Mouse (Mus musculus): ENCODE measurements around the gene Nup88.
A peak's percentile ranks its signal among the peaks of the same experiment; 100 is the strongest.
"Not testable (repeated sequence)": the region's sequence is repeated elsewhere in the genome, so short reads cannot be mapped to it uniquely, and the experiment has no call there.

Nup88 gene

DNA sequence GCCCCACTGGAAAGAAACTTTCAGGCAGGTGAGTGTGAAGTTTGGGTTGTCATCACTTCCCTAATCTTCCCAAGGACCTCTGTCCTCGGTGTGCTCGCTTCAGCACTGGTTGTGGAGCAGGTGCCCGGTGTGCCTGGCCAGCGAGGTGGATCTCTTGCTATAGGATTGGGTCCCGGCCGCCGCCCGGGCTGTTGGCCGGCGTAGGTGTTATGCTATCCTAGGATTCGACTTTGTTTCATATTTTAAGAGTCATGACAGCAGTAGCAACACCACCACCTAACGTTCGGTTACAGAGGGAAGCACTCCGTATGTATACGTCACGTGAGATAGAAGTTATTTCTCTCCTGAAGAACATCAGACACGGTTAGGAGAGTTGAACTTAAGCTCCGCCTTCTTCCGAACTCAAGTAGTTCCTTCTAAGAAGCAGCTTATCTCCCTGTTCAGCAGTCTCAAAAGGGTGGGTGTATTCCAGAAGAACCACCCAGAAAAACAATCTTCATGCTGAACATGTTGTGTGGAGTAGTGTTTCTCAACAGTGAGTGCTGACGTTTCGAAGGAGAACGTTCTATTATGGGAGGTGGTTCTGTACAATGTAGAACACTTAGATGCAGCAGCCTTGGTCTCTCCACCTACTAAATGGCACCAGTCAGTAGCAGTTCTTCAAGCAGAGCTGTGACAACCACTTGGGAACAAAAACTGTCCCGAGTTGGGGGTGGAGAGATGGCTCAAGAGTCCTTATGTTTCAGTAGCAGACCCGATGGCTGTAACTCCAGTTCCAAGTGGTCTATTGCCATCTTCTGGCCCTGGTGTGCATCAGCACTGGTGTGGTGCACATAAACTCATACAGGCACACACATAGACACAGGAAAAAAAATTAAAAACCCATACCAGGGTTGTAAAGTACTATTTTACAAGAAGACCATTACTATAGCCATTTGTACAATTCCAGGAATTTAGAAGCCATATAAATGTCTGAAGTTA lies 1.1 kb upstream of the Nup88 start:
- peak; percentile 71 for DNase-seq (ENCODE audit: low read depth, low spot score)

- no peak for DNase-seq (ENCODE audit: low read depth, low spot score)
Measured at GRCm38 (mm10) chr11:70969271-70969794, 440 bp downstream of the Nup88 start.

DNA sequence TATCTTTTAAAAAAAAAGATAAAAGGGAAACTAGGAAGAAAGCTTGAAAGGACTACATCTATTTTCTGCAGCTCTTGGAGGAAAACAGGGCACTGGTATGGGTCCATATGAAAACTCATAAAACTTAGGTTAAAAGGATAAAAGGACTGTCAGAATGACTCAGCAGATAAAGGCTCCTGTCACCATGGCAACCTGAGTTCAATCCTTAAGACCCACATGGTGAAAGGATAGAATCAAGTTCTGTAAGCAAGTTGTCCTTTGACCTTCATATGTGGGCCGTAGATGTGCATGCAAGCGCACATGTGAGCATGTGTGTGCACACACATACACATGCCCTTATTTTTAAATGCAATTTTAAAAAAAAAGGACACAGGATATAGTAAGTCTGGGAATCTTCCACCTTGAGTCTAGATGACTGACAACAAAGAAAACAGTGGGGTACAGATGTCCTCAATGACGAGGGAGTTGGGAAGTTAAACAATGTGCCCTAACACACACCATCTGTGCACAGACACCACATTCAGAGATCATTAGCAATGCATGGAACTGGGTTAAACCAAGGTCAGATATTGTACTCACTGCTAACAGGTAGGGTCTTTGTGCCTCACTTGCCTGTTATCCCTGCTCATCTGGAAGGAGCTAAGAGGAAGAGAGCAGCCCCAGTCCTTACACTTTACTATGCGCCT lies 5.4 kb downstream of the Nup88 start:
- no peak for DNase-seq (ENCODE audit: low read depth, low spot score)

DNA sequence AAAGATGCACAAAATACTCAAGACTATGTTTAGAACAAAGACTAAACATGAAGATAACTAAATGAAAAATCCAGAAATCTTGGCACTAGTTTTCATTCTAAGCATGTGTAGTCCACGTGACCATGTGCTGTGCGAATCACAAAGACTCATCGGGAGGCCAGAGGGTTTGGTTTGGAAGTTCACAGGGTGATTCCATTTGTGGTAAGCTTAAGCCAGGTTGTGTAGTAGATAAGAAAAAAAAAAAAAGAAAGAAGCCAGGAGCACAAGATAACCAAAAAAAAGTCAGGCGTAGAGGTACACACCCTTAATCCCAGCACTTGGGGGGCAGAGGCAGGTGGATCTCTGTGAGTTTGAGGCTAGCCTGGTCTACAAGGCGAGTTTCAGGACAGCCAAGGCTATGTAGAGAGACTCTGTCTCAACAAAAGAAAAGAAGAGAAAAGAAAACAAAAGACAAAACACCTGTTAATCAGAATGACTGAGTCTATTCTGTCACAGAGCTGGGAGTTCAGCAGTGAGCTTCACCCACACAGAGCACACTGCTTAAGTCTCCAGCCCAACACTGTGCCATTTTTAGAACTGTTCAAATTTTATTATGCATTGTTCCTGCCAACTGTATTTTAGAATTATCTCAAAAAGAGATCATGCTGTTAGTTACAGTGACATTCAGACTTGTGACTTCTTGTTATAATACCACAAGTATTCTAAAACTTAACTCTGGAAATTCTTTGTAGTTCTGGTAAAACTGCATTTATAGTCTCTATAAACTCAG lies 8.8 kb downstream of the Nup88 start:
- DNase-seq (ENCODE audit: low read depth, low spot score): no peak

DNA sequence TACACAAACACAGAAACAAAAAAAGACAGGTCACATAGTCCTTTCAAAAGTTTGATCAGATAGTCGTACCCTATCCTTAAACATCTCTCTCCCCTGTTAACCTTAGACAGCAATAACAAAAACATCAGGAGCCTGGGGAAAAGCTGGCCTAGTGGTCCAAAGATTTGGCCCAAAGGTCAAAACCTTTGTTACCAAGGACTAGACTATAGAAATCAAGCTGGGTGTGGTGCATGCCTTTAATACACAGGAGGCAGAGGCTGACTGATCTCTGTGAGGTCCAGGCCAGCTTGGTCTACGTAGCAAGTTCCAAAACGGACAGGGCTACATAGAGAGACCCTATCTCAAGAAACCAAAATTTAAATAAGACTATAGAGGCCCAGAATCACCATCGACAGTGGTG lies 15.1 kb downstream of the Nup88 start:
- no peak for DNase-seq (ENCODE audit: low read depth, low spot score)

DNA sequence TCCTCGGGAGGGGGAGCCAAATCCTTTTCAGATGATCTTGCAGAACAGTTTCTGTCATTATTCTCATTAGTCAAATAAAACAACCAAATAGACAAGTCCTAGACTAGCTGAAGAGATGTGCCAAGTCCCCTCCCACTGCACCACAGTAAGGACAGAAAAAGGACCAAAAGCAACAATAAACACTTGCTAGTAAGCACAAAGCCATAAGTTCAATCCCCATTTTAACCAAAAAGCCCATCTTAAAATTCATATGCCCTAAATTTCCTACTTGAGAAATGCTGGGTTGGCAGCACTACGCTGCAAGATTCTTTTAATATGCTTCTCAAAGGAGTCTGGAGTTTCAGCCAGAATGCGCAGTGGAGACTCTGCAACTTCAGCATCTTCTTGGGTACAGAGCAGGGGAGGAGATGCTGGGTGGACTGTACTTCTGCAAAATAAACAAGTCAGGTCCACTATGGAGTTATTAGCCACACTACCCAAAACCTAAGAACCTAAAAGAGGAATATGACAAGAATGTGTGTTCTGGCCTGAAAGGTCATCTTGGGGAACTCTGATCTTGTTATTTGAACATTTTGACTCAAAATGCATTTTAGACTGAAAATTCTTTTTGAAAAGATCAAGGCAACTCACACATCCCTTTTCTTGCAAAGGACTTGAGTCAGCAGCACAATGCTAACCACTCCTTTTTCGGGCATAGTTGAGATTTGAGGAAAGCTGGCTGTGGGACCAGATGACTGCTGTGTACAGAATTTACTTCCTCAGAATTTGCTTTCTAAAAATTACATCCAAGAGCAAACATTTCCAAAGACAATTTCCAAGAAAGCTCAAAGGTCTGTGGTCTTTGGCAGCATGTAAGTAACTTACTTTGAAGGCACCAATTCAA lies 24.6 kb downstream of the Nup88 start:
- DNase-seq (ENCODE audit: low read depth, low spot score): no peak

- no peak for DNase-seq (ENCODE audit: low read depth, low spot score)
Measured at GRCm38 (mm10) chr11:70943651-70944050, 26.1 kb downstream of the Nup88 start.

GRCm38 (mm10) chr11:70942596-70942995 lies 27.2 kb downstream of the Nup88 start:
- no peak for DNase-seq (ENCODE audit: low read depth, low spot score)

DNA sequence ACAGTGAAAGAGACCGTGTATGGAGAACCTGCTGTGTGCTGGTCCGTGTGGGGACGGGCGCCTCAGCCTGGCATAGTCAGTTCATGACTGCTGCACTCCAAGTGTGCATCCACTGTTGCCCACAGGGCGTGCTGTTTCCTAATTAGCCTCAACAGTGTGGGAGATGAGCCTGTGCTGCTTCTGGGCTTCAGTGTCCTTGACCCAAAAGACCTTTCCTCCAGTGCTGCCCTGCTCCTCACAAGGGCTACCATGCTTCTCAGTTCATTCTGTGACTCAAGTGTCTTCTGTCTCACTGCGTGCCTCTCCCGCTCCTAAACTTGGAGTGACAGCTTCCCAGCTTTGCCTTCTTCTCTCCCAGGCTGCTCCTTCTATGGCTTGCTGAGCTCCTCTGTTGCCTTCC lies 34.5 kb downstream of the Nup88 start:
- DNase-seq (ENCODE audit: low read depth, low spot score): no peak

GRCm38 (mm10) chr11:70931461-70931860 lies 38.3 kb downstream of the Nup88 start:
- no peak for DNase-seq (ENCODE audit: low read depth, low spot score)

DNA sequence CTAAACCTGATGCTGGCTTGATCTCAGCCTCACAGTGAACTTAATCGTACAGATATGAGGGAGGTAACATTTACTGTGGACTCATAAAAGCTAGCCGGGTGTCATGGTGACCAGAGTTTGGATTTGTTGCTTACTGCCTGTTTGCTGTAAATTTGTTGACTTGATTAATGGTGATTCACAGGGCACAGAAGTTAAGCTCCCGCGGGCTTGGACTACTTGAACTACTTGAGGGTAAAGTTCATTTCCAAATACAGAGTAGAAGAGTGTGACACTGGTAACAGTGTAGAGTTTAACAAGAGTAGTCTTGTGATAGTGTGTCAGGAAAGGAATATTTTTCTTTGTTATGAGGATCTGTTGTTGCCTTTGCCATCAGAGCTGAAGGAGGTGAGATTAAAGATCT lies 50.2 kb downstream of the Nup88 start:
- no peak for DNase-seq (ENCODE audit: low read depth, low spot score)

DNA sequence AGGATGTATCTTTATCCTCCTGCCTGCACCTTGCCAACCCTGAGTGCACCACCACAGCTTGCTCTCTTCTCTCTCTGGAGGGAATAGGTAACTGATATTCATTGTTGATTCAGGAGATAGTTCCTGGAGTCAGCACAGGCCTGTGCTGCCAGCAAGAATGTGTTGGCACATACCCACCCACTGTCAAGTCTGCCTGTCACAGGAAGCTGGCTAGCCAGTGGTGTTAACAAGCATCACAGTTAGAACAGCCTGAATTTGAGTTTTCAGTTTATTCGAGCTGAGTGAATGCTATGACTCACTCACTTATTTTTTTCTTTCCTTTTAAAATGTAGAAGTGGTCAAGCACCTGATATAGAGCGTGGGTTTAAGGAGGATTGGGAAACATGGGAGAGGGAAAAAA lies 51.9 kb downstream of the Nup88 start:
- DNase-seq (ENCODE audit: low read depth, low spot score): no peak

- DNase-seq (ENCODE audit: low read depth, low spot score): no peak
Measured at GRCm38 (mm10) chr11:70911920-70912319, 57.9 kb downstream of the Nup88 start.

DNA sequence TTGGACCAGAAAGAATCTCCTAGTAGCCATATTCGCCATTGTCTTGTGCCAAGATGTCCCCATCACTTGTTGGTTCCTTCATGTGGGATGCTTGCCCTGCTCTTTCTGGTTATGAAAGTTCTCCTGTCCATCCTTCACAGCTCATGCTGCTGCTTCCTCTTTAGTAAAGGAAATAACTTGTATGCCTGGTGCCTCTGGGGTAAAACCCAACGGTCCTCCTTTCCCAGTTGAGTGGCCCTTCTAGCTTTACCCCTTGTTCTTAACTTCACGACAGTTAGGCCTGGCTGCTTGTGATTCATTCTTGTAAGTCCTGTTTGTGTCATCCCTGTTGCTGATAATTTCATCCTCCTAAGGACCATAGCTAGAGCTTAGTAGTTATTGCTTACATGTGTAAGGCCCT lies 58.5 kb downstream of the Nup88 start:
- DNase-seq (ENCODE audit: low read depth, low spot score): no peak

GRCm38 (mm10) chr11:70906681-70907080 lies 63.1 kb downstream of the Nup88 start:
- DNase-seq (ENCODE audit: low read depth, low spot score): no peak

DNA sequence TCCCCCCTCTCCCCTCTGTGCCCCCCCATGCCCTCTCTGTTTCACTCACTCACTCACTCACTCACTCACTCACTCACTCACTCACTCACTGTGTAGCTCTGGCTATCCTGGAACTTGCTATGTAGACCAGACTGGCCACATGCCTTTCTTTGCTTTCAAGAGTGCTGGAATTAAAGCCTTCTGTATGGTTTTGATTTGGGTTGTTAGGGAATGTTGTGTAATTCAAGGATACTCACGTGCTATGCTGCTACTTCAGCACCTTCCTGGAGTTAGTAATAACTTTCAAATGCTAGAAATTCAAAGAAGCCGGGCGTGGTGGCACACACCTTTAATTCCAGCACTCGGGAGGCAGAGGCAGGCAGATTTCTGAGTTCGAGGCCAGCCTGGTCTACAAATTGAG lies 71.6 kb downstream of the Nup88 start:
- not testable (repeated sequence) for DNase-seq (ENCODE audit: low read depth, low spot score)

- DNase-seq (ENCODE audit: low read depth, low spot score): no peak
Measured at GRCm38 (mm10) chr11:70897680-70898079, 72.1 kb downstream of the Nup88 start.

Data from CD4-positive, CD25-positive, alpha-beta regulatory T cell, adult 2 months (primary cell).